16 mouse cellular contexts compared by ENCODE assay signal in the genomic region with DNA sequence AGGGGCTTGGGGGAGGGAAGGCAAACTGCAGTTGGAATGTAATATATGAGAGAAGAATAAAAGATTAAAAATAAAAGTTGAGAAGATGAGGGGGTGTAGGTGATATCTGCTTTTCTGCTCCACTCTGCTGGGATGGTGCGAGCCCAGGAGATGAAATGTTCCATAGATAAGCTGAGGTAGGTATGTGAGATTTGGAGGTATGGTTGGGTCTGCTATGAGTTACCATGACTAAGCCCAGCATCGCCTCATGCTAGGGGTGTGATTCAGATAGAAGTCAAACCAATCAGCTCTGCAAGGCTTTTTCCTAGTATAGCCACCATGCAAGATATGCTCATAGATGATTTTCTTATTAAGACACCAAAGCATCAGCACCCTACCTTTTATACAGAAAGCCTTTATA.
"Had no signal": no experiment of that assay in that cellular context is flagged by ENCODE, and none has a peak within 500 bp of the region (broad histone marks: within the 10 kb centered on the region; RNA-seq: fewer than 3 reads in every experiment).

No protein-coding gene starts in this region.

- H3K36me3 ChIP-seq: liver, embryonic 13.5 days; midbrain, embryonic 15.5 days; neural tube, embryonic 12.5 days; neural tube, embryonic 15.5 days; stomach, embryonic 15.5 days had no signal

- ATAC-seq: midbrain, embryonic 15.5 days had no signal

- DNase-seq: kidney, adult 18-20 months; kidney, adult 9 months; kidney, postnatal 14 days; kidney, postnatal 4 days; liver, embryonic 13.5 days; lung, adult 2 months; lung, postnatal 14 days; lung, postnatal 4 days; right cerebral cortex, postnatal 25 days; spleen, adult 18-20 months; thymus, adult 18-20 months; thymus, postnatal 36 days had no signal

- H3K9me3 ChIP-seq: liver, embryonic 13.5 days; midbrain, embryonic 15.5 days; neural tube, embryonic 12.5 days; neural tube, embryonic 15.5 days; stomach, embryonic 15.5 days had no signal

- H3K4me3 ChIP-seq: liver, embryonic 13.5 days; midbrain, embryonic 15.5 days; neural tube, embryonic 12.5 days; neural tube, embryonic 15.5 days; stomach, embryonic 15.5 days had no signal

- H3K4me1 ChIP-seq: liver, embryonic 13.5 days; midbrain, embryonic 15.5 days; neural tube, embryonic 12.5 days; neural tube, embryonic 15.5 days; stomach, embryonic 15.5 days had no signal

- H3K27me3 ChIP-seq: liver, embryonic 13.5 days; midbrain, embryonic 15.5 days; neural tube, embryonic 12.5 days; neural tube, embryonic 15.5 days; stomach, embryonic 15.5 days had no signal

- H3K27ac ChIP-seq: liver, embryonic 13.5 days; midbrain, embryonic 15.5 days; neural tube, embryonic 12.5 days; neural tube, embryonic 15.5 days; stomach, embryonic 15.5 days had no signal
